Mouse (Mus musculus): ENCODE measurements at regions not wholly inside any gene's neighbourhood (a gene's known extent, or its start where the extent isn't known, plus 50 kb on each side); places are given as distances from the start of the nearest gene placed in this dataset.

- Histone ChIP-seq H3K9me3 (ENCODE audit: control insufficient read depth, insufficient read depth, low read depth, low read length) (no peaks in the 10 kb centered on the region), H3K9ac (ENCODE audit: insufficient read depth, low read depth, low read length, poor library complexity, severe bottlenecking) (no peak overlapping the region), H3K4me3 (ENCODE audit: insufficient read depth in 1 of 2, low read depth in 1 of 2, low read length in 2 of 2, poor library complexity in 1 of 2, severe bottlenecking in 1 of 2) (no peak overlapping the region), H3K27ac (ENCODE audit: insufficient read depth, low read depth, low read length, poor library complexity, severe bottlenecking) (no peak overlapping the region), H3K36me3 (ENCODE audit: control insufficient read depth, insufficient read depth, low read length, poor library complexity, severe bottlenecking) (no peaks in the 10 kb centered on the region), H3K4me1 (ENCODE audit: control insufficient read depth in 2 of 2, insufficient read depth in 2 of 2, low read length in 2 of 2, poor library complexity in 1 of 2) (no peaks in the 10 kb centered on the region)
- DNase-seq (ENCODE audit: low read depth, low spot score) = no peak
- no peak for TF ChIP-seq ZC3H11A (IDR thresholded peaks at IDR 0.05; ENCODE audit: borderline replicate concordance, low read depth, low read length)
- TF ChIP-seq CHD2 (IDR thresholded peaks at IDR 0.05; ENCODE audit: low read depth, low read length) = no peak
- no peak for TF ChIP-seq ZNF384 (IDR thresholded peaks at IDR 0.05; ENCODE audit: low read depth, low read length)
- TF ChIP-seq HCFC1 (IDR thresholded peaks at IDR 0.05; ENCODE audit: borderline replicate concordance, insufficient read depth, low read length) = no peak
- no peak for TF ChIP-seq MAFK (IDR thresholded peaks at IDR 0.05; ENCODE audit: insufficient read depth, low read depth, low read length)
- in situ Hi-C loops (cut with MboI; ENCODE audit: low sequenced_read_pairs in 2 of 2, unreplicated experiment in 2 of 2) = no loop called here
These were observed 60.5 kb downstream of the Klhdc7a start for GRCm38 (mm10) chr4:139907366-139907765.

- Histone ChIP-seq H3K9me3 (ENCODE audit: control insufficient read depth, insufficient read depth, low read depth, low read length) (no peaks in the 10 kb centered on the region), H3K36me3 (ENCODE audit: control insufficient read depth, insufficient read depth, low read length, poor library complexity, severe bottlenecking) (no peaks in the 10 kb centered on the region), H3K27ac (ENCODE audit: insufficient read depth, low read depth, low read length, poor library complexity, severe bottlenecking) (no peak overlapping the region), H3K4me3 (ENCODE audit: insufficient read depth in 1 of 2, low read depth in 1 of 2, low read length in 2 of 2, poor library complexity in 1 of 2, severe bottlenecking in 1 of 2) (no peak overlapping the region), H3K4me1 (ENCODE audit: control insufficient read depth in 2 of 2, insufficient read depth in 2 of 2, low read length in 2 of 2, poor library complexity in 1 of 2) (no peaks in the 10 kb centered on the region), H3K9ac (ENCODE audit: insufficient read depth, low read depth, low read length, poor library complexity, severe bottlenecking) (no peak overlapping the region)
- TF ChIP-seq ZC3H11A (IDR thresholded peaks at IDR 0.05; ENCODE audit: borderline replicate concordance, low read depth, low read length) = no peak
- no peak for TF ChIP-seq CHD2 (IDR thresholded peaks at IDR 0.05; ENCODE audit: low read depth, low read length)
- TF ChIP-seq MAFK (IDR thresholded peaks at IDR 0.05; ENCODE audit: insufficient read depth, low read depth, low read length) = no peak
- no peak for TF ChIP-seq HCFC1 (IDR thresholded peaks at IDR 0.05; ENCODE audit: borderline replicate concordance, insufficient read depth, low read length)
- TF ChIP-seq ZNF384 (IDR thresholded peaks at IDR 0.05; ENCODE audit: low read depth, low read length) = no peak
- in situ Hi-C loops (cut with MboI; ENCODE audit: low sequenced_read_pairs in 2 of 2, unreplicated experiment in 2 of 2) = no loop called here
- no peak for DNase-seq (ENCODE audit: low read depth, low spot score)
These were observed 61.6 kb downstream of the Klhdc7a start for GRCm38 (mm10) chr4:139906176-139906575.

GRCm38 (mm10) chr4:139905093-139905783 lies 62.6 kb downstream of the Klhdc7a start:
- no peak overlapping the region for H3K27ac ChIP-seq (ENCODE audit: insufficient read depth, low read depth, low read length, poor library complexity, severe bottlenecking)
- TF ChIP-seq MAFK (IDR thresholded peaks at IDR 0.05; ENCODE audit: insufficient read depth, low read depth, low read length) (no peak), ZC3H11A (IDR thresholded peaks at IDR 0.05; ENCODE audit: borderline replicate concordance, low read depth, low read length) (no peak), HCFC1 (IDR thresholded peaks at IDR 0.05; ENCODE audit: borderline replicate concordance, insufficient read depth, low read length) (no peak), ZNF384 (IDR thresholded peaks at IDR 0.05; ENCODE audit: low read depth, low read length) (no peak), CHD2 (IDR thresholded peaks at IDR 0.05; ENCODE audit: low read depth, low read length) (no peak)

GRCm38 (mm10) chr4:139899960-139900359 lies 66.6 kb upstream of the Pax7 start:
- no peak for DNase-seq (ENCODE audit: low read depth, low spot score)
- TF ChIP-seq ZC3H11A (IDR thresholded peaks at IDR 0.05; ENCODE audit: borderline replicate concordance, low read depth, low read length) (no peak), ZNF384 (IDR thresholded peaks at IDR 0.05; ENCODE audit: low read depth, low read length) (no peak), CHD2 (IDR thresholded peaks at IDR 0.05; ENCODE audit: low read depth, low read length) (no peak), HCFC1 (IDR thresholded peaks at IDR 0.05; ENCODE audit: borderline replicate concordance, insufficient read depth, low read length) (no peak), MAFK (IDR thresholded peaks at IDR 0.05; ENCODE audit: insufficient read depth, low read depth, low read length) (no peak)
- Histone ChIP-seq H3K36me3 (ENCODE audit: control insufficient read depth, insufficient read depth, low read length, poor library complexity, severe bottlenecking) (no peaks in the 10 kb centered on the region), H3K9me3 (ENCODE audit: control insufficient read depth, insufficient read depth, low read depth, low read length) (no peaks in the 10 kb centered on the region), H3K4me3 (ENCODE audit: insufficient read depth in 1 of 2, low read depth in 1 of 2, low read length in 2 of 2, poor library complexity in 1 of 2, severe bottlenecking in 1 of 2) (no peak overlapping the region), H3K9ac (ENCODE audit: insufficient read depth, low read depth, low read length, poor library complexity, severe bottlenecking) (no peak overlapping the region), H3K4me1 (ENCODE audit: control insufficient read depth in 2 of 2, insufficient read depth in 2 of 2, low read length in 2 of 2, poor library complexity in 1 of 2) (no peaks in the 10 kb centered on the region), H3K27ac (ENCODE audit: insufficient read depth, low read depth, low read length, poor library complexity, severe bottlenecking) (no peak overlapping the region)
- in situ Hi-C loops (cut with MboI; ENCODE audit: low sequenced_read_pairs in 2 of 2, unreplicated experiment in 2 of 2) = loop anchor here in 1 of 2 experiments (25.0 kb wide), 1 partner anchor 587 kb away; no protein-coding TSS in a partner anchor

More at GRCm38 (mm10) chr4:139905093-139905783, 62.6 kb downstream of the Klhdc7a start:
- H3K4me1 ChIP-seq (ENCODE audit: control insufficient read depth in 2 of 2, insufficient read depth in 2 of 2, low read length in 2 of 2, poor library complexity in 1 of 2) = no peaks in the 10 kb centered on the region
- in situ Hi-C loops (cut with MboI; ENCODE audit: low sequenced_read_pairs in 2 of 2, unreplicated experiment in 2 of 2) = no loop called here
- no peak overlapping the region for H3K9ac ChIP-seq (ENCODE audit: insufficient read depth, low read depth, low read length, poor library complexity, severe bottlenecking)
- DNase-seq (ENCODE audit: low read depth, low spot score) = no peak
- no peaks in the 10 kb centered on the region for H3K36me3 ChIP-seq (ENCODE audit: control insufficient read depth, insufficient read depth, low read length, poor library complexity, severe bottlenecking)
- H3K9me3 ChIP-seq (ENCODE audit: control insufficient read depth, insufficient read depth, low read depth, low read length) = no peaks in the 10 kb centered on the region
- H3K4me3 ChIP-seq (ENCODE audit: insufficient read depth in 1 of 2, low read depth in 1 of 2, low read length in 2 of 2, poor library complexity in 1 of 2, severe bottlenecking in 1 of 2) = no peak overlapping the region

Measured in ES-E14 (cell line).